Mouse (Mus musculus): ENCODE data around the gene Nrip1. TPM values are rescaled to one million over a fixed set of nuclear protein-coding genes. Genes with fewer than 3 reads are reported as not detected.

Gene Nrip1
- total and polyA plus RNA-seq, 3 experiments = not detected

GRCm38 (mm10) chr16:76320118-76320473, 53.5 kb downstream of the Nrip1 start:
- H3K4me2 ChIP-seq (ENCODE audit: insufficient read depth, low read depth, poor library complexity, severe bottlenecking) = no peak overlapping the region
- no peaks in the 10 kb centered on the region for H3K27me3 ChIP-seq (replicated peaks)
- no peaks in the 10 kb centered on the region for H3K36me3 ChIP-seq (replicated peaks in 1 of 2; ENCODE audit: control insufficient read depth in 1 of 2, insufficient read depth in 1 of 2, low read length in 1 of 2)
- TF ChIP-seq EP300 (IDR thresholded peaks at IDR 0.05; ENCODE audit: low read length) = no peak
- TF ChIP-seq ETS1 (conservative IDR thresholded peaks at IDR 0.05; ENCODE audit: low read depth, low read length) = no peak
- TF ChIP-seq PAX5 (IDR thresholded peaks at IDR 0.05; ENCODE audit: low read length) = no peak
- no peak for TF ChIP-seq ELF1 (IDR thresholded peaks at IDR 0.05; ENCODE audit: low read depth, low read length)
- TF ChIP-seq SIN3A (IDR thresholded peaks at IDR 0.05; ENCODE audit: low read length) = no peak
- TF ChIP-seq CTCF (conservative IDR thresholded peaks at IDR 0.05 in 1 of 2, IDR thresholded peaks at IDR 0.05 in 1 of 2; ENCODE audit: low read depth in 2 of 2, low read length in 2 of 2) = no peak
- TF ChIP-seq TCF12 (IDR thresholded peaks at IDR 0.05; ENCODE audit: low read depth, low read length) = no peak
- TF ChIP-seq POLR2AphosphoS2 (IDR thresholded peaks at IDR 0.05; ENCODE audit: low read depth, low read length) = no peak
- no peak for TF ChIP-seq ZC3H11A (IDR thresholded peaks at IDR 0.05; ENCODE audit: low read depth, low read length)
- no peak for TF ChIP-seq KAT2A (IDR thresholded peaks at IDR 0.05; ENCODE audit: insufficient replicate concordance, low read length)
- no peak for TF ChIP-seq ZKSCAN1 (IDR thresholded peaks at IDR 0.05; ENCODE audit: borderline replicate concordance, low read depth, low read length)
- no peak for TF ChIP-seq MEF2A (IDR thresholded peaks at IDR 0.05; ENCODE audit: borderline replicate concordance, low read depth, low read length)
- TF ChIP-seq MYC (IDR thresholded peaks at IDR 0.05; ENCODE audit: low read depth, low read length) = no peak
- no peak for TF ChIP-seq JUND (conservative IDR thresholded peaks at IDR 0.05; ENCODE audit: low read depth, low read length)
- H3K9me3 ChIP-seq (replicated peaks; ENCODE audit: low read length) = peaks cover 74% of the 10 kb centered on the region
- no peaks in the 10 kb centered on the region for H3K79me2 ChIP-seq (replicated peaks; ENCODE audit: control insufficient read depth, extremely low read depth, insufficient read depth, poor library complexity, severe bottlenecking)
- H3K27ac ChIP-seq (ENCODE audit: insufficient read depth, low read depth) = no peak overlapping the region
- H3K4me1 ChIP-seq (ENCODE audit: control insufficient read depth in 1 of 2, insufficient read depth in 2 of 2) = no peaks in the 10 kb centered on the region
- H3K9ac ChIP-seq (ENCODE audit: insufficient read depth, low read depth) = no peak overlapping the region
- in situ Hi-C loops (cut with MboI; ENCODE audit: low pct_ligation_motif_present, low pct_unique_long_range_greater_than_20kb, low sequenced_read_pairs) (no loop called here), dilution Hi-C loops (cut with MboI; ENCODE audit: extremely low pct_ligation_motif_present, extremely low pct_unique_long_range_greater_than_20kb, low sequenced_read_pairs) (no loop called here)
- no peak for DNase-seq (ENCODE audit: extremely low read depth)
- H3K4me3 ChIP-seq (replicated peaks in 1 of 3; ENCODE audit: low read depth in 2 of 3, low read length in 2 of 3, poor library complexity in 1 of 3) = no peak overlapping the region

GRCm38 (mm10) chr16:76319364-76320117, 54.1 kb downstream of the Nrip1 start:
- Histone ChIP-seq H3K9ac (ENCODE audit: insufficient read depth, low read depth) (no peak overlapping the region), H3K27ac (ENCODE audit: insufficient read depth, low read depth) (no peak overlapping the region), H3K4me2 (ENCODE audit: insufficient read depth, low read depth, poor library complexity, severe bottlenecking) (no peak overlapping the region), H3K36me3 (replicated peaks in 1 of 2; ENCODE audit: control insufficient read depth in 1 of 2, insufficient read depth in 1 of 2, low read length in 1 of 2) (no peaks in the 10 kb centered on the region), H3K9me3 (replicated peaks; ENCODE audit: low read length) (peaks cover 75% of the 10 kb centered on the region), H3K79me2 (replicated peaks; ENCODE audit: control insufficient read depth, extremely low read depth, insufficient read depth, poor library complexity, severe bottlenecking) (no peaks in the 10 kb centered on the region), H3K4me3 (replicated peaks in 1 of 3; ENCODE audit: low read depth in 2 of 3, low read length in 2 of 3, poor library complexity in 1 of 3) (no peak overlapping the region), H3K4me1 (ENCODE audit: control insufficient read depth in 1 of 2, insufficient read depth in 2 of 2) (no peaks in the 10 kb centered on the region), H3K27me3 (replicated peaks) (no peaks in the 10 kb centered on the region)
- DNase-seq (ENCODE audit: extremely low read depth) = no peak
- dilution Hi-C loops (cut with MboI; ENCODE audit: extremely low pct_ligation_motif_present, extremely low pct_unique_long_range_greater_than_20kb, low sequenced_read_pairs) = no loop called here
- in situ Hi-C loops (cut with MboI; ENCODE audit: low pct_ligation_motif_present, low pct_unique_long_range_greater_than_20kb, low sequenced_read_pairs) = no loop called here
- no peak for TF ChIP-seq ZNF384 (IDR thresholded peaks at IDR 0.05; ENCODE audit: low read depth, low read length)
- TF ChIP-seq CHD2 (IDR thresholded peaks at IDR 0.05; ENCODE audit: low read length) = no peak
- TF ChIP-seq CTCF (conservative IDR thresholded peaks at IDR 0.05 in 1 of 2, IDR thresholded peaks at IDR 0.05 in 1 of 2; ENCODE audit: low read depth in 2 of 2, low read length in 2 of 2) = no peak
- TF ChIP-seq ELF1 (IDR thresholded peaks at IDR 0.05; ENCODE audit: low read depth, low read length) = no peak
- TF ChIP-seq USF2 (conservative IDR thresholded peaks at IDR 0.05; ENCODE audit: low read depth, low read length) = no peak
- no peak for TF ChIP-seq KAT2A (IDR thresholded peaks at IDR 0.05; ENCODE audit: insufficient replicate concordance, low read length)

Measured in CH12.LX (cell line).